Mouse (Mus musculus) thymus, adult 2 months (tissue): ENCODE data around the gene Hspg2.

Experiments used
- CTCF ChIP-seq: fragments of 200-500 bp; IDR thresholded peaks from 2 replicates; pipeline ENCODE4 v1.5.1; 2012; ENCODE audit warnings: mild to moderate bottlenecking, control low read depth, low read length, moderate library complexity, borderline replicate concordance; ENCODE audit not compliant: control insufficient read depth, poor library complexity, insufficient read depth; ENCODE audit errors: extremely low read depth
- POLR2A ChIP-seq: fragments of 200-500 bp; IDR thresholded peaks from 2 replicates; pipeline ENCODE4 v1.6.1; 2012; ENCODE audit warnings: mild to moderate bottlenecking, low read length, control low read depth, moderate library complexity; ENCODE audit not compliant: control insufficient read depth, poor library complexity, insufficient read depth; ENCODE audit errors: extremely low read depth

DNA sequence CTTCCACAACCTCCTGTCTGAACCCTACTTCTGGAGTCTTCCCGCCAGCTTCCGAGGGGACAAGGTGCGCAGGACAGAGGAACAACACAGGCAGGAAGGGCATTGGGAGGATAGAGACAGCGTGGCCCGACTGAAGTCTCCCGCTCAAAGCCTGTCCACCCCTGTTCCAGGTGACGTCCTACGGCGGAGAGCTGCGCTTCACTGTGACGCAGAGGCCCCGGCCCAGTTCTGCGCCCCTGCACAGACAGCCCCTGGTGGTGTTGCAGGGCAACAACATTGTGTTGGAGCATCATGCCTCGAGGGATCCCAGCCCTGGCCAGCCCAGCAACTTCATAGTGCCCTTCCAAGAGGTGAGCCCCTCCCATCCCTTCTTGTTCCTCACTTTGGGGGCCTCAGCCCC lies 50.2 kb downstream of the Hspg2 start:
- TF ChIP-seq CTCF: no peak
- no peak for TF ChIP-seq POLR2A
